Mouse (Mus musculus): Measurements from ENCODE around the gene Elavl2. TPM values are rescaled to one million over a fixed set of nuclear protein-coding genes. Genes with fewer than 3 reads are reported as not detected.

Elavl2 gene
- polyA plus RNA-seq, 1 experiment, result 0.04 TPM

DNA sequence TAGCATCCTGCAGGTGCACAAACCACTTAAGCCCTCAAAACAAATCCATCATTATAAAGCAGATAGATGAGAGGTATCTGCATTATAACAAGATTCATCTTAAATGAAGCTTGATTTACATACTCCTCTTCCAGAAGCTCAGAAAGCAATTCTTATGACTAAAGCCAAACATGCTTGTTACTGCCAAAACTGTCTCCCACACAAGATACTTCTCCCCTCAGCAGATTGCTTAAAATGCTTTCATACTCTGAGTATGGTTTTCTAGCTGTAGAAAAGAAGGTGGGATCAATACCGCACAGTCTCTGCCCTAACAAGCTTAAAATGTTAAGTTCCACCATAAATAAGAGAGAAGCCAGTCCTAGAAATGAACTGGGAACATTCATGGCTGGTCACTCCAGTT is 109.1 kb downstream of the Elavl2 start:
- DNase-seq, result no peak
- Histone ChIP-seq H3K4me3 (ENCODE audit: control insufficient read depth, insufficient read depth, low read length) (no peak overlapping the region), H3K27me3 (ENCODE audit: control insufficient read depth, insufficient read depth, low read length) (no peaks in the 10 kb centered on the region), H3K4me1 (replicated peaks; ENCODE audit: control insufficient read depth, insufficient read depth, low read length) (no peaks in the 10 kb centered on the region), H3K27ac (ENCODE audit: control insufficient read depth, insufficient read depth, low read length) (no peak overlapping the region), H3K36me3 (ENCODE audit: control insufficient read depth, insufficient read depth, low read length) (no peaks in the 10 kb centered on the region)
- 96% methylated on average over 1 of the region's 1 CpGs for WGBS
- TF ChIP-seq CTCF (IDR thresholded peaks at IDR 0.05; ENCODE audit: borderline replicate concordance, control insufficient read depth, extremely low read depth, insufficient read depth, low read length, poor library complexity) (no peak), POLR2A (IDR thresholded peaks at IDR 0.05; ENCODE audit: control insufficient read depth, extremely low read depth, insufficient read depth, low read length, poor library complexity) (no peak)

DNA sequence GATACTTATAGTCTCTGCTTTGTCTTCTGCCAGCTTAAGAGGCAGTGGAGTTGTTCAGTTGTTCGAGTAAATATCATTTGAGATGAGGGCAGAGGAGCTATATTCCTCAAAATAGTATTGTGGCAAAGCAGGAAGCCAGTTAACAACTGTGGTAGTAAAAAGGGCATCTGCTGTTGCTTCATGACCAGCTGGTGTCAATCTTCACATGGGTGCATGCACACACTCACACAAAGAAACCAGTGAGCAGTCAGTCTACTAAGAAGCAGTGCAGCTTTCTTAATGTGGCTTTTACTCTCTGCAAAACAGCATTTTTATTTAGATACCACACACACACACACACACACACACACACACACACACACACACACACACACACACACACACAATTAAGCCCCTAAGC is 110.2 kb downstream of the Elavl2 start:
- no peaks in the 10 kb centered on the region for H3K27me3 ChIP-seq (ENCODE audit: control insufficient read depth, insufficient read depth, low read length)
- H3K4me1 ChIP-seq (replicated peaks; ENCODE audit: control insufficient read depth, insufficient read depth, low read length), result no peaks in the 10 kb centered on the region
- no peak overlapping the region for H3K4me3 ChIP-seq (ENCODE audit: control insufficient read depth, insufficient read depth, low read length)
- H3K36me3 ChIP-seq (ENCODE audit: control insufficient read depth, insufficient read depth, low read length), result no peaks in the 10 kb centered on the region
- no peak overlapping the region for H3K27ac ChIP-seq (ENCODE audit: control insufficient read depth, insufficient read depth, low read length)
- DNase-seq, result no peak
- 78% methylated on average over 1 of the region's 1 CpGs for WGBS
- TF ChIP-seq CTCF (IDR thresholded peaks at IDR 0.05; ENCODE audit: borderline replicate concordance, control insufficient read depth, extremely low read depth, insufficient read depth, low read length, poor library complexity) (no peak), POLR2A (IDR thresholded peaks at IDR 0.05; ENCODE audit: control insufficient read depth, extremely low read depth, insufficient read depth, low read length, poor library complexity) (no peak)

DNA sequence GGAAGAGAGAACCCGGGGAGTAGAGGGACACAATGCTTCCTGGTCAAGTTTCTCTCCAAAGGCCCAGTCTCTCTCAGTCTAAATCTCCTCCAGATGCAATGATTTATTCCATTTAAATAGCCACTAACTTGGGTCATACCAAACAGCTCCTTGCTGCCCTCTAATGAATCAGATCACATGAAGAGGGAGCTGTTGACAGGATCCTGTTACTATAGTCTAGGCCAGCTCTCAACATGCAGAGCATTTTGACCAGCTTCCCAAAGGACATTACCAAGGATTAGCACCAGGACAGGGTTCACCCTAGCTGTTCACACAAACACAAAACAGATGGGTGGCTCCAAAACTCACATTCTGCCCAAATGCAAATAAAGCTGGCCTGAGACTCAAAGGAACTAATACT is 111.4 kb downstream of the Elavl2 start:
- H3K36me3 ChIP-seq (ENCODE audit: control insufficient read depth, insufficient read depth, low read length), result no peaks in the 10 kb centered on the region
- H3K4me3 ChIP-seq (ENCODE audit: control insufficient read depth, insufficient read depth, low read length), result no peak overlapping the region
- no peak overlapping the region for H3K27ac ChIP-seq (ENCODE audit: control insufficient read depth, insufficient read depth, low read length)
- WGBS, result 83% methylated on average over 1 of the region's 1 CpGs
- TF ChIP-seq CTCF (IDR thresholded peaks at IDR 0.05; ENCODE audit: borderline replicate concordance, control insufficient read depth, extremely low read depth, insufficient read depth, low read length, poor library complexity) (no peak), POLR2A (IDR thresholded peaks at IDR 0.05; ENCODE audit: control insufficient read depth, extremely low read depth, insufficient read depth, low read length, poor library complexity) (no peak)
- no peak for DNase-seq
- H3K27me3 ChIP-seq (ENCODE audit: control insufficient read depth, insufficient read depth, low read length), result no peaks in the 10 kb centered on the region
- no peaks in the 10 kb centered on the region for H3K4me1 ChIP-seq (replicated peaks; ENCODE audit: control insufficient read depth, insufficient read depth, low read length)

- DNase-seq, result no peak
- 91% methylated on average over 1 of the region's 1 CpGs for WGBS
- Histone ChIP-seq H3K27me3 (ENCODE audit: control insufficient read depth, insufficient read depth, low read length) (no peaks in the 10 kb centered on the region), H3K4me3 (ENCODE audit: control insufficient read depth, insufficient read depth, low read length) (no peak overlapping the region), H3K36me3 (ENCODE audit: control insufficient read depth, insufficient read depth, low read length) (no peaks in the 10 kb centered on the region), H3K4me1 (replicated peaks; ENCODE audit: control insufficient read depth, insufficient read depth, low read length) (no peaks in the 10 kb centered on the region), H3K27ac (ENCODE audit: control insufficient read depth, insufficient read depth, low read length) (no peak overlapping the region)
- TF ChIP-seq CTCF (IDR thresholded peaks at IDR 0.05; ENCODE audit: borderline replicate concordance, control insufficient read depth, extremely low read depth, insufficient read depth, low read length, poor library complexity) (no peak), POLR2A (IDR thresholded peaks at IDR 0.05; ENCODE audit: control insufficient read depth, extremely low read depth, insufficient read depth, low read length, poor library complexity) (no peak)
Observed at GRCm38 (mm10) chr4:91268390-91268789, 132.2 kb downstream of the Elavl2 start.

- no peaks in the 10 kb centered on the region for H3K27me3 ChIP-seq (ENCODE audit: control insufficient read depth, insufficient read depth, low read length)
- no peaks in the 10 kb centered on the region for H3K4me1 ChIP-seq (replicated peaks; ENCODE audit: control insufficient read depth, insufficient read depth, low read length)
- 93% methylated on average over 19 of the region's 19 CpGs for WGBS
- H3K27ac ChIP-seq (ENCODE audit: control insufficient read depth, insufficient read depth, low read length), result no peak overlapping the region
- TF ChIP-seq POLR2A (IDR thresholded peaks at IDR 0.05; ENCODE audit: control insufficient read depth, extremely low read depth, insufficient read depth, low read length, poor library complexity), result no peak
- H3K36me3 ChIP-seq (ENCODE audit: control insufficient read depth, insufficient read depth, low read length), result no peaks in the 10 kb centered on the region
- no peak overlapping the region for H3K4me3 ChIP-seq (ENCODE audit: control insufficient read depth, insufficient read depth, low read length)
- no peak for DNase-seq
Observed at GRCm38 (mm10) chr4:91263733-91264440, 136.7 kb downstream of the Elavl2 start.

DNA sequence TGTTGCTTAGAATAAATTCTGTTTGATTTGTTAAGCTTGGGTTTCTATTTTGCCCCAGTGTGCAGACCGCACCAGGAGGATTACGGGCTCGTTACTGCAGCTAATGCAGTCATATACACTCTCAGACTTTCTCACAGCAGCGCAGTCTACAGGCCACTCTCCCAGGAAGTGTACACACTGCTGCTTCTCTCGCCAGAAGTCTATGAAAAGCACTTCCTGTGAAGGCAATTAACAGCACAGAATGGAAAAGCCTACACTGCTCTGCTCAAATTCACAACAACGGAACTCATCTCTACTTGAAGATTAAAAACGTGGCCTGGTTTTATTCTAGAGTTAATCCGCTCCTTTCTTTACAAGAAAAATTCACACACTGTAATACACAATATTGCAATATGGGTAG is 137.7 kb downstream of the Elavl2 start:
- no peaks in the 10 kb centered on the region for H3K27me3 ChIP-seq (ENCODE audit: control insufficient read depth, insufficient read depth, low read length)
- TF ChIP-seq CTCF (IDR thresholded peaks at IDR 0.05; ENCODE audit: borderline replicate concordance, control insufficient read depth, extremely low read depth, insufficient read depth, low read length, poor library complexity), result no peak
- TF ChIP-seq POLR2A (IDR thresholded peaks at IDR 0.05; ENCODE audit: control insufficient read depth, extremely low read depth, insufficient read depth, low read length, poor library complexity), result no peak
- no peaks in the 10 kb centered on the region for H3K36me3 ChIP-seq (ENCODE audit: control insufficient read depth, insufficient read depth, low read length)
- DNase-seq, result no peak
- H3K27ac ChIP-seq (ENCODE audit: control insufficient read depth, insufficient read depth, low read length), result no peak overlapping the region
- WGBS, result 83% methylated on average over 8 of the region's 8 CpGs
- H3K4me3 ChIP-seq (ENCODE audit: control insufficient read depth, insufficient read depth, low read length), result no peak overlapping the region
- H3K4me1 ChIP-seq (replicated peaks; ENCODE audit: control insufficient read depth, insufficient read depth, low read length), result no peaks in the 10 kb centered on the region

DNA sequence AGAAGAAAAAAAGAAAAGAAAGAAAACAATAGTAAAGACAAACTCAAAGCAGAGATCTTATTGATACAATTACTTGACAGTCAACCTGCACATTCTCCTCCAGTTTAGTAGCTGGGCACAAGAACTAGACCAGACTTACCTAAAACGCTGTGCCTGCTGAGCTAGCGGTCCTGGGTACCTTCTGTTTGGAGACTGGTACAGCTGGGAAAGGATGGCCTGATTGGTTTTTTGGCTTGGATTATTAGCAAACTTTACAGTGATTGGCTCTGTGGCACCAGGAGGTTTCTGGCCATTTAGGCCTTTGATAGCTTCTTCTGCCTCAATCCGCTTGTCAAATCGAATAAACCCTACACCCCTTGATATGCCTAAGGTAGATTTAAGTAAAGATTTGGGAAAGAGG is 140.0 kb downstream of the Elavl2 start:
- Histone ChIP-seq H3K27me3 (ENCODE audit: control insufficient read depth, insufficient read depth, low read length) (no peaks in the 10 kb centered on the region), H3K4me3 (ENCODE audit: control insufficient read depth, insufficient read depth, low read length) (no peak overlapping the region), H3K27ac (ENCODE audit: control insufficient read depth, insufficient read depth, low read length) (no peak overlapping the region), H3K4me1 (replicated peaks; ENCODE audit: control insufficient read depth, insufficient read depth, low read length) (no peaks in the 10 kb centered on the region), H3K36me3 (ENCODE audit: control insufficient read depth, insufficient read depth, low read length) (no peaks in the 10 kb centered on the region)
- DNase-seq, result no peak
- WGBS, result 92% methylated on average over 4 of the region's 4 CpGs
- TF ChIP-seq CTCF (IDR thresholded peaks at IDR 0.05; ENCODE audit: borderline replicate concordance, control insufficient read depth, extremely low read depth, insufficient read depth, low read length, poor library complexity) (no peak), POLR2A (IDR thresholded peaks at IDR 0.05; ENCODE audit: control insufficient read depth, extremely low read depth, insufficient read depth, low read length, poor library complexity) (no peak)
